Mouse (Mus musculus): Measurements from ENCODE around the gene Ttc23l.

Gene Ttc23l

DNA sequence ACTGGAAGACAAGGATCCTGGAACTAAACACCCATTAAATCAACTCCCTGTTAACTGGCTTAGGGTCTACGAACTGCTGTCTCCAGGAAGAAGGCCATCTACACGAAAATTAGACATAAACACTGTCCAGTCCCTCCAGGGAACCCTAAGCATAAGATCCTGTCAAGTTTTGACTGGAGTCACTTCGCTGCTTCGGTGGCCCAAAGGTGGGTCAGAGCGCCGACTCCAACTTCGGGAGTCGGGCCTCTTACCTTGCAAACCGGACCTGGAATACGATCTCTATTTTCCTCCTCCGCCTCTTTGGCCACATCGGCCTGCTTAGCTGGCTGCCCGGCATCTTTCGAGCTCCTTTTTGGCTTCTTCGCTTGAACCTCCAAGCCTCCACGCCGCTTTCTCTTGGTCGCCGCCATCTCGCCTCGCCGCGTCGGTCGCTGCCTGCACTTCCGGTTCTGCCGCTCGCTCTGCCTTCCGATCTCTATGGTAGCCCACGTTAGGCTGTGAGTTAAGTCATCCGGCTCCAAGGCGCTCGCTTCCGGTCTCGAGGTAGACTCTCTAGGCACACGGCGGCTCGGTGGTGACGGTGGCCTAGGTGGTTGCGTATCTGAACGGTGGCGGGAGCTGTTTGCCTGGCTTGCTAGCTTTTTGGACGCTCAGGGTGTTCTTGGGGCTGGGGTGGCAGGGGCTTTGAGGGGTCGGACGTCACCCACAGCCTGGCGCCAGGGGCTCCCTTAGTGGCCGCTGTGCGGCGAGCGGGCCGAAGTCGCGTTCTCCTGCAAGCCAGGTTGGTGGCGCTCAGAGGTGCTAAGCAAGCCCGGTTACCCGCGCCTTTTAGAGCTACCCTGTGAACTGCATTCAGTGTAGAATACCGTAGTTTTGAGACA, 72.7 kb downstream of the Ttc23l start, which contains the start of the genes Brix1 and Rad1:
Gene Brix1, minus strand, starts transcription at position 464 of the 881 bp plus-strand sequence.
Gene Rad1, plus strand, starts transcription at position 535 of the 881 bp plus-strand sequence.
- peaks cover 71% of the 10 kb centered on the region for H3K4me1 ChIP-seq (replicated peaks; ENCODE audit: low read depth, low read length)
- peaks cover 70% of the 10 kb centered on the region for H3K36me3 ChIP-seq (ENCODE audit: insufficient read depth, low read length)
- peak within 1 kb of the TSS; percentile 99 for H3K4me3 ChIP-seq (replicated peaks; ENCODE audit: low read length)
- no peaks in the 10 kb centered on the region for H3K9me3 ChIP-seq (ENCODE audit: low read length)
- TF ChIP-seq NANOG (IDR thresholded peaks at IDR 0.05; ENCODE audit: borderline replicate concordance, low read length) (no peak), CTCF (conservative IDR thresholded peaks at IDR 0.05; ENCODE audit: low read length) (no peak), POU5F1 (IDR thresholded peaks at IDR 0.05; ENCODE audit: borderline replicate concordance, low read length) (no peak)
- no peaks in the 10 kb centered on the region for H3K27me3 ChIP-seq (ENCODE audit: insufficient read depth, low read length)

DNA sequence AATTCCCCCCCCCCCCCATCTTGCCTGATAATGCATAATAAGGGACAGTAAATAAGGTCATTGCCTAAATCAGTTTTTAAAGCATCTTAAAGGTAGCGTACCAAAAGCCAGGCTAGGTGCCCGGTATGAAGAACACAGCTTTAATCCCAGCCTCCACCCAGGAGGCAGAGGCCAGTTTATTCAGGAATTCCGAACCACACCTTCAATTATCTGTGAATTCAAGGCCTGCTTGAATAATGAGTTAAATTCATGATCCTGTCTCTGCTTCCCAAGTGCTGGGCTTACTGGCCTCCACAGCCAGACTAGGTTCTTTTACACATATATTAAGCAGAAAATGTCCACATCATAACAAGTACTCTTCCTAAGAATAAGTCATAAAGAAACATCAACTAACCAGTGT, 87.5 kb downstream of the Ttc23l start:
- Histone ChIP-seq H3K9me3 (ENCODE audit: low read length) (peaks cover 30% of the 10 kb centered on the region), H3K36me3 (ENCODE audit: insufficient read depth, low read length) (peaks cover 46% of the 10 kb centered on the region), H3K4me1 (replicated peaks; ENCODE audit: low read depth, low read length) (peaks cover 77% of the 10 kb centered on the region), H3K4me3 (replicated peaks; ENCODE audit: low read length) (peak overlapping the region; percentile 94), H3K27me3 (ENCODE audit: insufficient read depth, low read length) (no peaks in the 10 kb centered on the region)
- TF ChIP-seq POU5F1 (IDR thresholded peaks at IDR 0.05; ENCODE audit: borderline replicate concordance, low read length) (no peak), NANOG (IDR thresholded peaks at IDR 0.05; ENCODE audit: borderline replicate concordance, low read length) (peak; percentile 6; the same call in 1 of the 2 replicates)

DNA sequence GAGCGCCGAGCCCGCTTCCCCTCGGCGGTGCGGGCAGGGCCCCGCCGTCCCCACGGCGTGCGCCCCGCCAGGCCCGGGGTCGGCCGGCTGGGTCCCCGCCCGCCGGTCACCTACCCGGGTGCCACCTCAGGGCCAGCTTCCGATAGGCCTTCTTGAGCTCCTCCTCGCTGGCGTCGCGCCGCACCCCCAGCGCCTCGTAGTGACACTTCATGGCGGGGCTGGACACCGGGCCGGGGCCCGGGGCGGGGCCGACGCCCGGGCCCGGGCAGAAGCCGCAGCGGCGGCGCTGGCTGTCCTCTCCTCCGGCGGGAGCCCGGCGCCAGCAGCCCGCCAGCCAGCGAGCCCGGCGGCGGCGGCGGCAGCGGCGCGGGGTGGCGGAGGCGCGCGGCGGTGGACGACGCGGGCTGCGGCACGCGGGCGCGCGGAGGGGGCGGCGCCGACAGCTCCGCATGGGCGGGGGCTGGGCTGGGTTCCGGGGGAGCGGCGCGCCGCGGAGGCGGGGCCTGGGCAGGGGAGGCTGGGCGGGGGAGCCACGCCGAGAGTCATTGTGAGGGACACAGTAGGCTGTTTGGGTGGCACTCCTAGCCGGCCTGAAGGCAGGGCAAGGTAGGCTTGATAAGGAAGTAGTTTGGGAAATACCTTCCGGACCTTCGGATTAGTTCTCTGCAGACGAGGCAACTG, 88.2 kb downstream of the Ttc23l start, which contains the start of gene Dnajc21:
Gene Dnajc21, minus strand, starts transcription at position 366 of the 681 bp plus-strand sequence.
- Histone ChIP-seq H3K4me1 (replicated peaks; ENCODE audit: low read depth, low read length) (peaks cover 76% of the 10 kb centered on the region), H3K4me3 (replicated peaks; ENCODE audit: low read length) (peak within 1 kb of the TSS; percentile 94), H3K36me3 (ENCODE audit: insufficient read depth, low read length) (peaks cover 44% of the 10 kb centered on the region), H3K9me3 (ENCODE audit: low read length) (peaks cover 36% of the 10 kb centered on the region), H3K27me3 (ENCODE audit: insufficient read depth, low read length) (no peaks in the 10 kb centered on the region)
- TF ChIP-seq CTCF (conservative IDR thresholded peaks at IDR 0.05; ENCODE audit: low read length) (no peak), NANOG (IDR thresholded peaks at IDR 0.05; ENCODE audit: borderline replicate concordance, low read length) (no peak), POU5F1 (IDR thresholded peaks at IDR 0.05; ENCODE audit: borderline replicate concordance, low read length) (no peak)

DNA sequence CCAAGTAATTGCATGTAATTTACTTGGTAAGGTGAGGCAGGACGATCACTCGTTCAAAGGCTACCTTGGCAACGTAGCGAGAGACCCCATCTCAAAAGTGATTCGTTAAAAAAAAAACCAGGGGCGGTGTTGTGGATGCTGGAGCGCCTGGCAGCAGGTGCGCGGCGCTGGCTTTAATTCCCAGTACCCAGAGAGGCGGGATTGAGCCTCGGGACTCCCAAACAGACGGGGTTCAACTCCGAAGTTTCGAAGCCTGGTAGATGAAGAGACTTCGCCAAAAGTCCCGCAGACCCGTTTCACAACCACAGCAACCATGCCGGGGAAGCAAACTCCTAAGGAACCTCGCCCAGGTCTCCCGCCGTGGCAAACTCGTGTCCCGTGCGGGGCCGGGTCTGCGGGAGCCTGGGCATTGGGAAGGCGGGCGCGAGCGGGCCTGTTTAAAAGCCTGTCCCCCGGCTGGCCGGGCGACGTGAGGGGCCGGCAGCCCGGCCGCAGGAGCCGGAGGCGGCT, 88.8 kb downstream of the Ttc23l start:
- peaks cover 40% of the 10 kb centered on the region for H3K9me3 ChIP-seq (ENCODE audit: low read length)
- peak overlapping the region; percentile 94 for H3K4me3 ChIP-seq (replicated peaks; ENCODE audit: low read length)
- peaks cover 78% of the 10 kb centered on the region for H3K4me1 ChIP-seq (replicated peaks; ENCODE audit: low read depth, low read length)
- peaks cover 45% of the 10 kb centered on the region for H3K36me3 ChIP-seq (ENCODE audit: insufficient read depth, low read length)
- no peak for TF ChIP-seq POU5F1 (IDR thresholded peaks at IDR 0.05; ENCODE audit: borderline replicate concordance, low read length)
- no peaks in the 10 kb centered on the region for H3K27me3 ChIP-seq (ENCODE audit: insufficient read depth, low read length)

DNA sequence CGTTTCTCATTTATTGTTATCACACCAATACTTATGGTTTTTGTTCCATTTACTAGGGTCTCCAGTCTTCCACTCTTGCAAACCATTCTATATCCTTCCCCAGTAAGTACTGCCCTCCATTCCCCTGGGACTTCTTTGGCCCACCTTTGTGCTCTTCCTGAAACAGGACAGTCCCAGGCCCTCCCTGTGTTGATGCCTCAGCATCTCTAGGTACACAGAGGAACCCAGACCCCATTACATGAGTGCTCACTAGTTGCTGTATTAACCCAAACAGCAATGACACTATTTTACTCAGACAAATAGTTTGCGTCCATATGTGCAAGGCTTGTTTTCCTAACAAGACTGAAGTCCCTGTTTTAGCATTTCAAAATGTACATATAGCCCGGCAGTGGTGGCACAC, 89.7 kb downstream of the Ttc23l start:
- Histone ChIP-seq H3K9me3 (ENCODE audit: low read length) (peaks cover 45% of the 10 kb centered on the region), H3K36me3 (ENCODE audit: insufficient read depth, low read length) (peaks cover 46% of the 10 kb centered on the region), H3K4me1 (replicated peaks; ENCODE audit: low read depth, low read length) (peaks cover 78% of the 10 kb centered on the region), H3K27me3 (ENCODE audit: insufficient read depth, low read length) (no peaks in the 10 kb centered on the region), H3K4me3 (replicated peaks; ENCODE audit: low read length) (peak overlapping the region; percentile 94)
- TF ChIP-seq NANOG (IDR thresholded peaks at IDR 0.05; ENCODE audit: borderline replicate concordance, low read length) (no peak), POU5F1 (IDR thresholded peaks at IDR 0.05; ENCODE audit: borderline replicate concordance, low read length) (no peak), CTCF (conservative IDR thresholded peaks at IDR 0.05; ENCODE audit: low read length) (no peak)

DNA sequence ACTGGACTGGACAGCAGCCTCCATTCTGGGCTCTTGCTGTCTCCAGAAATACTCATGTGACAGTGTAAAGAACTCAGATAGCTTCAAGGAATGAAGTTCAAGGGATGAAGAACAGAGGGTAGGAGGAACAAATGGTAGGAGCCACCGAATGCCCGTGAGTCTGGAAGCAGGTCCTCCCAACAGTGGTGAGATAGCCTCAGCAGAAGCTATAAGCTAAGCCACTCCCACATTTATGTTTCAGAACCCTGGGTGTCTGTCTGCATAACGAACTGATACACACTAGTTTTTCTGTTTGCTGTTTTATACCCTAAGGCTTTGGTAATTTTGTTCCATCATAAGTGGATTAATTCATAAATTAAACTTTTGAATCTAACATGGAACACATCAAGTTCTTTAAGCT, 93.8 kb downstream of the Ttc23l start:
- H3K27me3 ChIP-seq (ENCODE audit: insufficient read depth, low read length), result no peaks in the 10 kb centered on the region
- TF ChIP-seq POU5F1 (IDR thresholded peaks at IDR 0.05; ENCODE audit: borderline replicate concordance, low read length) (no peak), CTCF (conservative IDR thresholded peaks at IDR 0.05; ENCODE audit: low read length) (no peak), NANOG (IDR thresholded peaks at IDR 0.05; ENCODE audit: borderline replicate concordance, low read length) (no peak)

DNA sequence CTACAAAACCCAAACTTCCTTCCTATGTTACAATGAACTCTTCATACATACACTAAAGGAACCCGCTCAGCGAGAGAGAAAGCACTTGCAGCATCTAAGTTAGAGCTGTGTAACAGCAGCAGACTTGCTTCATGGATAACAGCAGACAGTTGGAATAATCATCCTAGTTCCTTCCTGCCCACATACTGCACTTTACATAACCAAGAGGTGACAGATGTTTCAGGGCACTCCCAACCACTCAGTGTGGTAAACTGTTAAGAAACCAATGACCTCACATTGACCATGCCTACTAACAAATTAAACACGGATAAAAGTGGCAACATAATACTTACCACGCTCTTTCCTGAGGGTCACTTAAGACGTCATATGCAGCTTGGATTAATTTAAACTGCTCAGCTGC, 94.9 kb downstream of the Ttc23l start:
- Histone ChIP-seq H3K4me1 (replicated peaks; ENCODE audit: low read depth, low read length) (peaks cover 57% of the 10 kb centered on the region), H3K36me3 (ENCODE audit: insufficient read depth, low read length) (peaks cover 93% of the 10 kb centered on the region), H3K9me3 (ENCODE audit: low read length) (peaks cover 44% of the 10 kb centered on the region), H3K27me3 (ENCODE audit: insufficient read depth, low read length) (no peaks in the 10 kb centered on the region), H3K4me3 (replicated peaks; ENCODE audit: low read length) (peak overlapping the region; percentile 7; the same call in 1 of the 2 replicates)
- TF ChIP-seq NANOG (IDR thresholded peaks at IDR 0.05; ENCODE audit: borderline replicate concordance, low read length) (no peak), POU5F1 (IDR thresholded peaks at IDR 0.05; ENCODE audit: borderline replicate concordance, low read length) (no peak), CTCF (conservative IDR thresholded peaks at IDR 0.05; ENCODE audit: low read length) (no peak)

More for the DNA sequence above, 93.8 kb downstream of the Ttc23l start:
- peaks cover 87% of the 10 kb centered on the region for H3K36me3 ChIP-seq (ENCODE audit: insufficient read depth, low read length)
- H3K4me1 ChIP-seq (replicated peaks; ENCODE audit: low read depth, low read length), result peaks cover 66% of the 10 kb centered on the region
- no peak overlapping the region for H3K4me3 ChIP-seq (replicated peaks; ENCODE audit: low read length)
- peaks cover 49% of the 10 kb centered on the region for H3K9me3 ChIP-seq (ENCODE audit: low read length)

DNA sequence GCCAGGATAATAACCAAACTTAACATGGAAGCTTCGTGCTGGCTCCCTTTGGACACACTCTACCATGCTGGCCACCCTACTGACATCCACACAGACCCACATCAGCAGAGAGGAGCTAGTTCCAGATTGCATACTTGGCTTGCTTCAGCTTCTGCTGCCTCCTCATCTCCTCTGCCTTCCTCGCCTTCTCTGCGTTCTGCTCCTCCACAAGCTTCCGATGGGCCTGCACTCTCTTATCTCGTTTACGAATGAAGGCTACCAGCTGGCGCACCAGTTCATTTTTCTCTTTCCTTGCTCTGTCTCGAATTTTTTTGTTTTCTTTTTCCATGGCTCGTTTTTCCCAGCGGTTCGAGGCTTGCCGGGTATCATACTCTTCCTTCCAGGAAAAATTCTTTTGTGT, 97.5 kb downstream of the Ttc23l start:
- H3K36me3 ChIP-seq (ENCODE audit: insufficient read depth, low read length), result peaks cover 92% of the 10 kb centered on the region
- no peak overlapping the region for H3K4me3 ChIP-seq (replicated peaks; ENCODE audit: low read length)
- no peak for TF ChIP-seq NANOG (IDR thresholded peaks at IDR 0.05; ENCODE audit: borderline replicate concordance, low read length)
- no peak for TF ChIP-seq CTCF (conservative IDR thresholded peaks at IDR 0.05; ENCODE audit: low read length)
- TF ChIP-seq POU5F1 (IDR thresholded peaks at IDR 0.05; ENCODE audit: borderline replicate concordance, low read length), result no peak
- H3K9me3 ChIP-seq (ENCODE audit: low read length), result peaks cover 19% of the 10 kb centered on the region
- H3K4me1 ChIP-seq (replicated peaks; ENCODE audit: low read depth, low read length), result peaks cover 34% of the 10 kb centered on the region
- H3K27me3 ChIP-seq (ENCODE audit: insufficient read depth, low read length), result no peaks in the 10 kb centered on the region

Data from E14TG2a.4 (cell line).